Mouse (Mus musculus) bone marrow, adult 2 months (tissue): Measurements from ENCODE around the gene Dcst1. TPM values are rescaled to one million over a fixed set of nuclear protein-coding genes. Genes with fewer than 3 reads are reported as not detected.
A peak's percentile ranks its signal among the peaks of the same experiment; 100 is the strongest.

Experiments used
- H3K27ac ChIP-seq: fragments of 200-500 bp; 2 replicates; pipeline ENCODE4 v1.5.1; 2012; ENCODE audit warnings: low read depth, mild to moderate bottlenecking, control low read depth, inconsistent platforms, low read length; ENCODE audit not compliant: control insufficient read depth, poor library complexity, insufficient read depth
- H3K4me1 ChIP-seq: fragments of 200-500 bp; 2 replicates; pipeline ENCODE4 v1.6.1; 2011; ENCODE audit warnings: low read length; ENCODE audit not compliant: control insufficient read depth, insufficient read depth
- H3K4me3 ChIP-seq: fragments of 200-500 bp; replicated peaks from 2 replicates; pipeline ENCODE3; 2011; ENCODE audit warnings: mild to moderate bottlenecking, low read depth, low read length, control low read depth; ENCODE audit not compliant: control insufficient read depth
- CTCF ChIP-seq: fragments of 200-500 bp; IDR thresholded peaks from 2 replicates; pipeline ENCODE4 v1.5.1; 2011; ENCODE audit warnings: low read length, control low read depth; ENCODE audit not compliant: control insufficient read depth, insufficient read depth
- POLR2A ChIP-seq: fragments of 200-500 bp; IDR thresholded peaks from 2 replicates; pipeline ENCODE4 v1.6.1; 2011; ENCODE audit warnings: low read depth, mild to moderate bottlenecking, control low read depth, low read length, borderline replicate concordance; ENCODE audit not compliant: control insufficient read depth
- WGBS: fragments of 180-500 bp; shearing (Covaris S2); methylation state at CpG from one replicate; pipeline ENCODE4 v1.1.7; 2018; 5-methylcytosine and 5-hydroxymethylcytosine counted together
- polyA plus RNA-seq: library from polyadenylated mRNA; stranded (reverse); fragments of >200 nt; gene quantifications from 2 replicates; pipeline ENCODE4 v1.2.4, GENCODE M21; 2011; ENCODE audit warnings: low replicate concordance; ENCODE audit not compliant: missing spikeins, insufficient read depth, insufficient read length

Gene Dcst1
- polyA plus RNA-seq, 1 experiment = 1.3 TPM

GRCm38 (mm10) chr3:89379388-89380131, 14.5 kb upstream of the Dcst1 start:
- Histone ChIP-seq H3K4me1 (peaks cover 6% of the 10 kb centered on the region), H3K4me3 (no peak overlapping the region), H3K27ac (0 out of 2 replicates have a peak overlapping the region, but pooled peaks have one; percentile 10)
- TF ChIP-seq CTCF (no peak), POLR2A (peak; percentile 10; the same call in 1 of the 2 replicates)
- 70% methylated on average over 31 of the region's 31 CpGs for WGBS

GRCm38 (mm10) chr3:89378394-89379067, 13.5 kb upstream of the Dcst1 start:
- H3K4me1 ChIP-seq = 0 out of 2 replicates have a peak, but pooled peaks cover 4% of the 10 kb centered on the region
- TF ChIP-seq CTCF = peak; percentile 79
- TF ChIP-seq POLR2A = no peak; the same call in 1 of the 2 replicates
- H3K4me3 ChIP-seq = peak overlapping the region; percentile 14
- peak overlapping the region; percentile 57 for H3K27ac ChIP-seq
- 5% methylated on average over 28 of the region's 29 CpGs for WGBS

- TF ChIP-seq POLR2A = no peak
- no peak for TF ChIP-seq CTCF
- H3K4me1 ChIP-seq = 0 out of 2 replicates have a peak, but pooled peaks cover 4% of the 10 kb centered on the region
- H3K27ac ChIP-seq = no peak overlapping the region
- WGBS = 75% methylated on average over 4 of the region's 4 CpGs
- no peak overlapping the region for H3K4me3 ChIP-seq
These were observed 12.8 kb upstream of the Dcst1 start for GRCm38 (mm10) chr3:89377831-89378230.

GRCm38 (mm10) chr3:89373581-89374231, 8.7 kb upstream of the Dcst1 start:
- WGBS = 53% methylated on average over 5 of the region's 5 CpGs
- TF ChIP-seq POLR2A (no peak), CTCF (no peak)
- Histone ChIP-seq H3K4me3 (no peak overlapping the region), H3K27ac (no peak overlapping the region), H3K4me1 (no peaks in the 10 kb centered on the region)

- no peaks in the 10 kb centered on the region for H3K4me1 ChIP-seq
- TF ChIP-seq CTCF = no peak
- TF ChIP-seq POLR2A = no peak
- no peak overlapping the region for H3K4me3 ChIP-seq
- no peak overlapping the region for H3K27ac ChIP-seq
- 89% methylated on average over 11 of the region's 11 CpGs for WGBS
These were observed 2.3 kb upstream of the Dcst1 start for GRCm38 (mm10) chr3:89367338-89367737.

- Histone ChIP-seq H3K4me3 (no peak overlapping the region), H3K4me1 (no peaks in the 10 kb centered on the region), H3K27ac (no peak overlapping the region)
- 77% methylated on average over 20 of the region's 20 CpGs for WGBS
- TF ChIP-seq POLR2A = no peak
- TF ChIP-seq CTCF = no peak
These were observed 697 bp upstream of the Dcst1 start for GRCm38 (mm10) chr3:89365486-89366414.

GRCm38 (mm10) chr3:89364631-89365030, 422 bp downstream of the Dcst1 start:
- H3K4me1 ChIP-seq = no peaks in the 10 kb centered on the region
- WGBS = 86% methylated on average over 8 of the region's 8 CpGs
- no peak overlapping the region for H3K27ac ChIP-seq
- TF ChIP-seq POLR2A (no peak), CTCF (no peak)
- H3K4me3 ChIP-seq = no peak overlapping the region

GRCm38 (mm10) chr3:89361675-89362074, 3.4 kb downstream of the Dcst1 start, which contains the start of gene Dcst2:
Gene Dcst2 (plus strand): TSS chr3:89361975.
- 85% methylated on average over 7 of the region's 7 CpGs for WGBS
- no peak for TF ChIP-seq POLR2A
- no peak for TF ChIP-seq CTCF
- no peak within 1 kb of the TSS for H3K4me3 ChIP-seq
- H3K4me1 ChIP-seq = no peaks in the 10 kb centered on the region; the same call in 1 of the 2 replicates
- no peak within 1 kb of the TSS for H3K27ac ChIP-seq
